Mouse (Mus musculus): ENCODE measurements around the gene Cx3cr1. TPM values are rescaled to one million over a fixed set of nuclear protein-coding genes. Genes with fewer than 3 reads are reported as not detected.

The Cx3cr1 gene
- polyA plus RNA-seq, 1 experiment, result 14.4 TPM

GRCm38 (mm10) chr9:119941407-119941806 is 128.3 kb downstream of the Cx3cr1 start:
- H3K36me3 ChIP-seq (ENCODE audit: control insufficient read depth, insufficient read depth, low read length), result no peaks in the 10 kb centered on the region
- no peak overlapping the region for H3K27ac ChIP-seq (ENCODE audit: insufficient read depth, low read length)
- 79% methylated on average over 5 of the region's 5 CpGs for WGBS
- H3K4me1 ChIP-seq (ENCODE audit: control insufficient read depth, insufficient read depth, insufficient read length), result peaks cover 11% of the 10 kb centered on the region; the same call in 1 of the 2 replicates
- TF ChIP-seq CTCF (IDR thresholded peaks at IDR 0.05; ENCODE audit: extremely low read depth, insufficient read depth, insufficient read length, insufficient replicate concordance) (no peak), POLR2A (IDR thresholded peaks at IDR 0.05; ENCODE audit: low read depth, low read length) (no peak)
- H3K4me3 ChIP-seq (ENCODE audit: extremely low read depth, insufficient read depth, insufficient read length), result no peak overlapping the region
- no peaks in the 10 kb centered on the region for H3K27me3 ChIP-seq (ENCODE audit: control insufficient read depth, insufficient read depth, low read length)
- DNase-seq (ENCODE audit: low read depth in 1 of 2, low spot score in 2 of 2), result no peak

- Histone ChIP-seq H3K27ac (ENCODE audit: insufficient read depth, low read length) (no peak overlapping the region), H3K36me3 (ENCODE audit: control insufficient read depth, insufficient read depth, low read length) (no peaks in the 10 kb centered on the region), H3K4me3 (ENCODE audit: extremely low read depth, insufficient read depth, insufficient read length) (no peak overlapping the region), H3K4me1 (ENCODE audit: control insufficient read depth, insufficient read depth, insufficient read length) (peaks cover 11% of the 10 kb centered on the region; the same call in 1 of the 2 replicates), H3K27me3 (ENCODE audit: control insufficient read depth, insufficient read depth, low read length) (no peaks in the 10 kb centered on the region)
- no peak for DNase-seq (ENCODE audit: low read depth in 1 of 2, low spot score in 2 of 2)
- 93% methylated on average over 10 of the region's 10 CpGs for WGBS
- no peak for TF ChIP-seq CTCF (IDR thresholded peaks at IDR 0.05; ENCODE audit: extremely low read depth, insufficient read depth, insufficient read length, insufficient replicate concordance)
- no peak for TF ChIP-seq POLR2A (IDR thresholded peaks at IDR 0.05; ENCODE audit: low read depth, low read length)
These were observed 130.0 kb downstream of the Cx3cr1 start for GRCm38 (mm10) chr9:119939646-119940045.

GRCm38 (mm10) chr9:119938496-119938895 is 131.2 kb downstream of the Cx3cr1 start:
- WGBS, result 30% methylated on average over 4 of the region's 4 CpGs
- Histone ChIP-seq H3K4me3 (ENCODE audit: extremely low read depth, insufficient read depth, insufficient read length) (no peak overlapping the region), H3K27ac (ENCODE audit: insufficient read depth, low read length) (no peak overlapping the region), H3K36me3 (ENCODE audit: control insufficient read depth, insufficient read depth, low read length) (no peaks in the 10 kb centered on the region), H3K27me3 (ENCODE audit: control insufficient read depth, insufficient read depth, low read length) (no peaks in the 10 kb centered on the region), H3K4me1 (ENCODE audit: control insufficient read depth, insufficient read depth, insufficient read length) (peaks cover 11% of the 10 kb centered on the region; the same call in 1 of the 2 replicates)
- DNase-seq (ENCODE audit: low read depth in 1 of 2, low spot score in 2 of 2), result peak in 1 of 2 experiments; percentile 50
- TF ChIP-seq CTCF (IDR thresholded peaks at IDR 0.05; ENCODE audit: extremely low read depth, insufficient read depth, insufficient read length, insufficient replicate concordance) (no peak), POLR2A (IDR thresholded peaks at IDR 0.05; ENCODE audit: low read depth, low read length) (no peak)

- H3K4me3 ChIP-seq (ENCODE audit: extremely low read depth, insufficient read depth, insufficient read length), result peak within 1 kb of the TSS; percentile 88
- no peaks in the 10 kb centered on the region for H3K36me3 ChIP-seq (ENCODE audit: control insufficient read depth, insufficient read depth, low read length)
- TF ChIP-seq POLR2A (IDR thresholded peaks at IDR 0.05; ENCODE audit: low read depth, low read length) (no peak), CTCF (IDR thresholded peaks at IDR 0.05; ENCODE audit: extremely low read depth, insufficient read depth, insufficient read length, insufficient replicate concordance) (0 out of 2 replicates have a peak, but pooled peaks have one; percentile 1)
- H3K4me1 ChIP-seq (ENCODE audit: control insufficient read depth, insufficient read depth, insufficient read length), result peaks cover 11% of the 10 kb centered on the region; the same call in 1 of the 2 replicates
- DNase-seq (ENCODE audit: low read depth in 1 of 2, low spot score in 2 of 2), result peak; percentile 72 to 91
- no peaks in the 10 kb centered on the region for H3K27me3 ChIP-seq (ENCODE audit: control insufficient read depth, insufficient read depth, low read length)
- peak within 1 kb of the TSS; percentile 46 for H3K27ac ChIP-seq (ENCODE audit: insufficient read depth, low read length)
- 2% methylated on average over 40 of the region's 40 CpGs for WGBS
These were observed 132.5 kb downstream of the Cx3cr1 start, which contains the start of the genes Gorasp1 and Ttc21a for GRCm38 (mm10) chr9:119937005-119937773. Gorasp1 (minus strand) TSS chr9:119937565. Ttc21a (plus strand) TSS chr9:119937606.

GRCm38 (mm10) chr9:119933675-119934074 is 136.0 kb downstream of the Cx3cr1 start:
- DNase-seq (ENCODE audit: low read depth in 1 of 2, low spot score in 2 of 2), result no peak
- Histone ChIP-seq H3K4me3 (ENCODE audit: extremely low read depth, insufficient read depth, insufficient read length) (no peak overlapping the region), H3K27me3 (ENCODE audit: control insufficient read depth, insufficient read depth, low read length) (no peaks in the 10 kb centered on the region), H3K36me3 (ENCODE audit: control insufficient read depth, insufficient read depth, low read length) (0 out of 2 replicates have a peak, but pooled peaks cover 1% of the 10 kb centered on the region), H3K27ac (ENCODE audit: insufficient read depth, low read length) (no peak overlapping the region), H3K4me1 (ENCODE audit: control insufficient read depth, insufficient read depth, insufficient read length) (peaks cover 8% of the 10 kb centered on the region; the same call in 1 of the 2 replicates)
- over 99% methylated on average over 4 of the region's 6 CpGs for WGBS
- no peak for TF ChIP-seq POLR2A (IDR thresholded peaks at IDR 0.05; ENCODE audit: low read depth, low read length)
- TF ChIP-seq CTCF (IDR thresholded peaks at IDR 0.05; ENCODE audit: extremely low read depth, insufficient read depth, insufficient read length, insufficient replicate concordance), result no peak

GRCm38 (mm10) chr9:119932358-119932757 is 137.3 kb downstream of the Cx3cr1 start:
- DNase-seq (ENCODE audit: low read depth in 1 of 2, low spot score in 2 of 2), result no peak
- no peaks in the 10 kb centered on the region for H3K27me3 ChIP-seq (ENCODE audit: control insufficient read depth, insufficient read depth, low read length)
- WGBS, result 93% methylated on average over 12 of the region's 12 CpGs
- H3K36me3 ChIP-seq (ENCODE audit: control insufficient read depth, insufficient read depth, low read length), result peaks cover 8% of the 10 kb centered on the region
- no peak overlapping the region for H3K27ac ChIP-seq (ENCODE audit: insufficient read depth, low read length)
- H3K4me3 ChIP-seq (ENCODE audit: extremely low read depth, insufficient read depth, insufficient read length), result no peak overlapping the region
- no peaks in the 10 kb centered on the region for H3K4me1 ChIP-seq (ENCODE audit: control insufficient read depth, insufficient read depth, insufficient read length)
- TF ChIP-seq CTCF (IDR thresholded peaks at IDR 0.05; ENCODE audit: extremely low read depth, insufficient read depth, insufficient read length, insufficient replicate concordance) (no peak), POLR2A (IDR thresholded peaks at IDR 0.05; ENCODE audit: low read depth, low read length) (no peak)

GRCm38 (mm10) chr9:119926497-119926896 is 143.2 kb downstream of the Cx3cr1 start:
- no peak overlapping the region for H3K27ac ChIP-seq (ENCODE audit: insufficient read depth, low read length)
- TF ChIP-seq POLR2A (IDR thresholded peaks at IDR 0.05; ENCODE audit: low read depth, low read length) (no peak), CTCF (IDR thresholded peaks at IDR 0.05; ENCODE audit: extremely low read depth, insufficient read depth, insufficient read length, insufficient replicate concordance) (no peak)
- H3K4me1 ChIP-seq (ENCODE audit: control insufficient read depth, insufficient read depth, insufficient read length), result no peaks in the 10 kb centered on the region
- H3K4me3 ChIP-seq (ENCODE audit: extremely low read depth, insufficient read depth, insufficient read length), result no peak overlapping the region
- DNase-seq (ENCODE audit: low read depth in 1 of 2, low spot score in 2 of 2), result no peak
- H3K36me3 ChIP-seq (ENCODE audit: control insufficient read depth, insufficient read depth, low read length), result peaks cover 36% of the 10 kb centered on the region
- H3K27me3 ChIP-seq (ENCODE audit: control insufficient read depth, insufficient read depth, low read length), result no peaks in the 10 kb centered on the region
- 63% methylated on average over 5 of the region's 5 CpGs for WGBS

Measured in spleen, adult 2 months (tissue).